Mouse (Mus musculus): ENCODE data around the gene Osr1.

GRCm38 (mm10) chr12:9571276-9571940, 1.5 kb downstream of the Osr1 start:
- TF ChIP-seq CTCF (IDR thresholded peaks at IDR 0.05; ENCODE audit: insufficient read depth, low read depth, low read length): no peak
- TF ChIP-seq POLR2A (IDR thresholded peaks at IDR 0.05; ENCODE audit: insufficient read depth, low read depth, low read length): no peak

Measured in olfactory bulb, adult 2 months (tissue).